Mouse (Mus musculus) CH12F3 (cell line): ENCODE results near the gene Smim24.

Experiments used
- in situ Hi-C: fragments of 300-500 bp; cut with MboI; formaldehyde crosslinking; loops from 2 replicates; pipeline ENCODE4 v1.14.3; 2020; ENCODE audit warnings: low sequenced_read_pairs

Gene Smim24

GRCm38 (mm10) chr10:81420191-81420767 lies 27.4 kb downstream of the Smim24 start:
- in situ Hi-C loops: no loop called here

DNA sequence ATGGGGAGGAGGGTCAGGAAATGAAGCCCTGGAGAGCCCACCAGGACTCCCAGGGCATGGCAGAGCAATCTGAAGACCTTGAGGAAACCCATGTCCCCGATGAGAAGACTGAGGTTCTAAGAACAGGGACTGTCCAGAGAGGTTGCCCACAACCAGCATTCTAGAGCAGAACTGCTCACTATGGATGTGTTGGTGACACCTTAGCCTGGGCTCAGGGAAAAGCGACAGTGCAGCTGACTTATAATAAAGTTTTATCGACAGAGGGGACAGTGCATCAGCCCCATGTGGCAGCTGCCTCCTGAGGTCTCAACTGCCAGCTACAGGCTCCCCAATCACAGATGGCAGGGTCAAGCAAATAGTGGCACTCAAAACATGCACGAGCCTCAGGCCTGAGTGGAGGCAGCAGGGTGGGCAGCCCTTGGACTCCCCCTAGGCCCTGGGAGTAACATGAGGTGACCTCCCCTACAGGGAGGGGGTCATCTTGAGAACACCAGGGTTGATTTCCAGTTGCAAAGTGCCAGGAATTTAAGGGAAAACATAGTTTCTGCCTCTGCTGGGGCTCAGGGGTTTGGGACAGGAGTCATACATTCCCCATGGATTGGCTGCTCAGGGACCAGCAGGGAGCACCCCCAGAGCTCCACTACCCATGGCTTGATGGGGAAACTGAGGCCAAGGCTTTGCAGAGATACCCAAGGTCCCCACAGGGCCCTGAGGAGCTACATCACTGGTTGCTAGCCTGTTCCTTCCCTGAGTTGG lies 28.4 kb downstream of the Smim24 start:
- in situ Hi-C loops: no loop called here

DNA sequence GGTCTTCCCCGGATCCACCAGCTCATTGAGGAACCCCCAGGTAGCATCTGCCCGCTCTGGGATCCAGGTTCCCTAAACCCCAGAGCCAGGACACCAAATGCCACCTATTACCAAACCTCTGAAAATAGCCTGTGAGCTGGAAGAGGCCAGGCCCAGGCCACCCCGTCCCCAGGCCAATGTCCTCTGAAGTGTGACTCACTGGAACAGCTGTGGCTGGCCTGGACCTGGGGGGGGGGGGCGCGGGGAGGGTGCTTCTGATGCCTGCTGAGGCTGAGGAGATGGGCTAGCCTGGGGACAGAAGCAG lies 28.9 kb downstream of the Smim24 start:
- in situ Hi-C loops: no loop called here

DNA sequence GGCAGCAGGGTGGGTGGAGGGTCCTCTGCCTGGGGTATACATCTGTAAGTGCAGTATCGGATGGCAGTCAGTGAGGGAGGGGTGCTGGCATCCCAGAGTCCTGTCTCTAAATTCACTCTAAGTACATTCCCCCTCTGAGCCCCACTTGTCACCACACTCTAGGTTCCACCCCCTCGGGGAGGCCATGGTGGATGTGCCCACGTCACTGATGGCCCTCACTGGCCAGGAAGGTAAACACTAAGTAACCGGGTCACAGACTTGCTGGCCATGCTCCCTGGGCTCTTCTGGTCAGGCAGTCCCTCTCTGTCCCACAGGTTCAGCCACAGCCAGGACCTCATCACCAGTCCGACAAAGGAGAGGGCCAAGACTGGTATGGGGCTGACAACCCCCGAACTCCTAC lies 29.3 kb downstream of the Smim24 start:
- in situ Hi-C loops: no loop called here

GRCm38 (mm10) chr10:81422661-81423217 lies 29.9 kb downstream of the Smim24 start:
- in situ Hi-C loops: no loop called here

- in situ Hi-C loops: no loop called here
Observed at GRCm38 (mm10) chr10:81423476-81424245, 30.8 kb downstream of the Smim24 start.

DNA sequence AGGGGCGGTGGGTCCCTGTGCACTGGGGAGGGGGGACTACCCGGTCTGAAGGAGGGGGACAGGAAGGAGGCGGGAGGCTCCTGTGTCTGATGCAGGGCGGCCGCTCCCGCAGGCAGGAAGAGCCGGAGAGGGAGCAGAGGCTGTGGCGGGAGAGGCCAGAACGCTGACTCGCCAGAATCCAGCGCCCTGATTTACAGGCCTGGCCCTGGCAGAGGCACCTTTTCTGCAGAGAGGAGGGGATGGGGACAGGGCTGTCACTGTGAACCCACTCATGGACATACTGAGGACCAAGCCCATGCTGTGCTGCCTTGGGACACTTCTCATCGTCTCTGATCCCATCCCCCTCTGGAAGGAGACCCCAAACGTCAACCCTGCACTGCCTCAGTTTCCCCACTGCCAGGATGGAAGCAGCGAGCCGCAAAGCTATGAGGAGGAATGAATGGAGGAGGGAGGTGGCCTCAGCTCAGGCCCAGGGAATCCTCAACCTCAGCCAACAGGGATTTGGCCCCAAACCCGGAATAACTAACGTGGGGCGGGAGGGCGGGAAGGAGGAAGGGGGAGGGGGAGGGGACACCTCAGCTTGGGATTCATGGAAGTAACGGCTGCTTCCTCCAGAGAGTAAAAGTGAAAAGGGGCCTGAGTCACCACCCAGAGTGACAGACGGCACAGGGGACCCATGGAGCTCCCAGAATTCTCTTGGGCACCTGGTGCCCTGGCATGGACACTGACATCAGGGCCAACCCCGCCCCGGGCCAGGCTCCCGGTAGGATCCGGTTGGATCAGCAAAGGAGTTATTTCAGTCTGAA lies 31.6 kb downstream of the Smim24 start:
- in situ Hi-C loops: no loop called here

GRCm38 (mm10) chr10:81425236-81425850 lies 32.5 kb downstream of the Smim24 start:
- in situ Hi-C loops: no loop called here

- in situ Hi-C loops: no loop called here
Observed at GRCm38 (mm10) chr10:81426081-81426671, 33.3 kb downstream of the Smim24 start.

DNA sequence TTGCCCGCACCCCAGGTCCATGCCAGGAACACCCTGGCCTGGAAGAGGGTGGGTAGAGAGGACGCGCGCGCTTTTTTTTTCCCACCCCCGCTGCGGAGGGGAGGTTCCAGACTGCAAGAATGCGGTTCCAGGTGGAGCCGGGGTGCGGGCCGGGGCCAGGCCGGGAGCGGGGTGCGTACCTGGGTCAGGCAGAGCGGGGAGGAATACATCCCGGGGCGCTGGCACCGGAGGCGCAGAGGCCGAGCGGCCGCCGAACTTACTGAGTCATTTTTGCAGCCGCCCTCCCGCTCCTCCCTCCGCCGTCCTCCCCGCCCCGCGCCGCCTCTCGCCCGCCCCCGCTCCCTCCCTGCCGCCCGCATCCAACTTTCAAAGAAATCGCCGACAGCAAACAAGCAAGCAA lies 34.0 kb downstream of the Smim24 start:
- in situ Hi-C loops: no loop called here

DNA sequence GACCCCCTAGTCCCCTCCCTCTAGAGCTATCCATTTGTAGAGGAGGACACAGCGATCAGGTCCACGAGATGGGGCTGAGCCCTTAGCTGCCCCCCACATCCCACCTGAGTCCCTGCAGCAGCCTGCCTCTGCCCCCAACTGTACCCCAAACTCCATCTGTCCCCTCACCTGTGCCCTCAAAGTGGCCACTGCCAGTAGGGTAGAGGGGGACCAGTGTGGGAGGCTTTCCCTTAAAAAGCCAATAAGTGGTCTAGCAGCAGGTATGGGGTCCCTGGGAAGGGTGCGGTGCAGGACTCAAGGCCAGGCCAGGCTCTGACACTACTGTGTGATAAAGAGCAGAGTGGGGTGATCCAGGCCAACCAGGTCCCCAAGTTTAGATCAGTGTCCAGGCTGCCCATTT lies 34.5 kb downstream of the Smim24 start:
- in situ Hi-C loops: no loop called here

GRCm38 (mm10) chr10:81427804-81428506 lies 35.1 kb downstream of the Smim24 start:
- in situ Hi-C loops: no loop called here

DNA sequence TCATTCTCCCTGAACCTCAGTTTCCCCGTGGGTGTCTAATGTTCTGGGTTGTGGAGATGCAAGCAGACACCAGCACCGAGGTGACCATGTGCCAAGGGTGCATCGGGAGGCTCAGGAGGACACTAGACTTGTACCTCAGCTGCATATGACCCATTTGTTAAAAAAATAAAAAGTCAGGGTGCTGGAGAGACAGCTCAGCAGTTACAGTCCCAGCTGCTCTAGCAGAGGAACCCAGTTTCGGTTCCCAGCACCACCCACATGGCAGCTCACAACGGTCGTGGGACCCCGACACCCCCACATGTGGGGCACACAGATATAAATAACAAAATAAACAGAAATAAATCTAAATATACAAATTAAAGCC lies 35.6 kb downstream of the Smim24 start:
- in situ Hi-C loops: no loop called here

- in situ Hi-C loops: no loop called here
Observed at GRCm38 (mm10) chr10:81429092-81429491, 36.2 kb downstream of the Smim24 start.

- in situ Hi-C loops: no loop called here
Observed at GRCm38 (mm10) chr10:81429605-81430061, 36.8 kb downstream of the Smim24 start.

DNA sequence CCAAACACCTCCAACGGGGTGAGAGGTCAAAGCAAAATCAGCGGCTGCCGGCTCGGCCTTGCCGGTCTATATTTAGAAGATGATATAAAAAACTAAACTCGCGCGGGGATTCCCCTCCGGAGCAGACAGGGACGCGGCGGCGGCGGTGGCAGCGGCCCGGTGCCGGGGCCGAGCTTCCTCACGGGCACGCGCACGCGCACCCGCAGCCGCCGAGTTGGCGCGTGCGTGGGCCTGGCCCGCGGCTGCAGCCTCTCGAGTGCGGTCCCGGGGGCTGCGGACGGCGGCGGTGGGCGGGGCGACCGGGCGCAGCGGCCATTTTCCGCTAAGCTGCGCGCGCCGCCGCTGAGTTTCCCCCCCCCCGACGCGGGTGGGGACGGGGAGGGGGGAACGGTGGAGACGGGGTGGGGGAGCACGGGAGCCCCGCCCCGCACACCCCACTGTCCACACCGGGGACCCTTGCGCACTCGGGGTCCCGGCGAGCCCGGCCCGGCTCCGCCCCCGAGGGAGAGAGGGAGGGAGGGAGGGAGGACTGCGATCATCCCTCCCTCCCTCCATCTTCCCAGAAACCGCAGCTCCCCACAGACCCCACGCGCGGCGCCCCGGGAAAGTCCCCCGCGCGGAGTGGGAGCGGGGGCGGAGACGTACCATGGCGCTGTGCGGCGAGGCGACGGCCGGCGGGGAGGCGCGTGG lies 37.4 kb downstream of the Smim24 start:
- in situ Hi-C loops: no loop called here

DNA sequence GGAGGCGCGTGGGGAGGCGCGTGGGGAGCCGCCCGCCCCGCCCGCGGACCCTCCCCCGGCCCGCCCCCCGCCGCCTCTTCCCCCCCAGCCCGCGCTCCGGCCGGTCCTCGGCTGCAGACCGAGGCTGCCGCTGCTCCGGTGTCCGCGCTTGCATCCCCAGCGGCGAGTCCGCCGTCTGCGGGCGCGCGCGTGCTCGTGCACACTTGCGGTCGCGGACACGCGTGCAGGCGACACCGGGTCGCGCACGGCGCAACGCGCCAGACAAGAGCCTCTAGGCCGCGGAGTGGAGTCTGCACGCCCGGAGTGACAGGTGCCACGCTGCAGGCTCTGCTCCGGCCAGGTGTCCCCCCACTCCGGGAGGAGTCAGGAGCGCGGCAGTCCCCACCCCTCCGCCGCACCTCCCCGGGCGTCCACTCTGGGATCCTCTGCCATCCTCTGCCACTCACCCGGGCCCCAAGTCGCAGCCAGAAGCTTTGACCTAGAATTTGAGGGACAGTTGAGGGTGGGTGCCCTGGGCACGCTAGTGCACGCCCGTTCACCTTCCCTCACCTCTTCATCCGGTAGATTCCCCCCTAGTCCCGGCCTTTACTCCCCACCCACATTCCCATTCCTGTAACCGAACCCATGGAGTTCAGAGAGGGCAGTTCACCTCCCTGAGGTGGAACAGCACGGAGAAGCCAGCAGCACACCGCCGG lies 38.1 kb downstream of the Smim24 start:
- in situ Hi-C loops: no loop called here

GRCm38 (mm10) chr10:81431526-81432168 lies 38.8 kb downstream of the Smim24 start:
- in situ Hi-C loops: no loop called here
